Mouse (Mus musculus) embryo, embryonic 11 days (tissue): ENCODE data around the gene Gm5796.
"Not testable (repeated sequence)": the region's sequence is repeated elsewhere in the genome, so short reads cannot be mapped to it uniquely, and the experiment has no call there.

Source experiments
- DNase-seq: peaks from one replicate; pipeline ENCODE4 v3.0.0-alpha.2; 2015

The Gm5796 gene

GRCm38 (mm10) chr14:4023641-4024040 lies at the start of gene Gm5796:
Gene Gm5796, plus strand, starts transcription at chr14:4023941.
- DNase-seq = not testable (repeated sequence)

GRCm38 (mm10) chr14:3998094-3998493 lies 25.6 kb upstream of the Gm5796 start, which contains the start of gene Gm3099:
Gene Gm3099, plus strand, starts transcription at chr14:3998394.
- DNase-seq = not testable (repeated sequence)

DNA sequence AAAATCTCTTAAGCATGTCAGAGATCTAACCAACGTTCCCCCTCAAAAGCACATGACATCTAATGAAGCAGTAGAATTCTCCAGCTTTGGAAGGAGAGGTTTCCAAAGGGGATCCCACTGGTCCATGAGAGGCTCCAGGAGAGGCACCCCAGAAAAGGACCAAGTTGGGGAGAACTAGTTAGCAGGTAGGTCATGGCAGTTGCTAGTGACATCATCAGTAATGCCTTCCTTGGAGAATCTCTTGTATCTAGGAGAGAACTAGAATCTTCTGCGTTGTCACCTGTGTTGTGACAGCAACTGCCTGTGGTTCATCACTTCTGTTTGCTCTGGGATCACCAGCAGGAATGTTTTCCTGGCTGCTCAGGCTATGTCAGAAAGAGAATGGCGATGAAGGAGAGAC lies 60.1 kb downstream of the Gm5796 start, which contains the start of gene Gm3115:
TSS of gene Gm3115 (plus strand) at position 301 of the 400 bp plus-strand sequence.
- not testable (repeated sequence) for DNase-seq
